Mouse (Mus musculus): Measurements from ENCODE around the gene Parp8.

GRCm38 (mm10) chr13:116908284-116908683, 117.1 kb downstream of the Parp8 start:
- TF ChIP-seq CTCF (IDR thresholded peaks at IDR 0.05; ENCODE audit: borderline replicate concordance, insufficient read depth, low read length) = no peak
- TF ChIP-seq POLR2A (IDR thresholded peaks at IDR 0.05; ENCODE audit: low read depth, low read length) = no peak

All from embryonic fibroblast, embryonic 13.5 days (primary cell).